In the genomic region with DNA sequence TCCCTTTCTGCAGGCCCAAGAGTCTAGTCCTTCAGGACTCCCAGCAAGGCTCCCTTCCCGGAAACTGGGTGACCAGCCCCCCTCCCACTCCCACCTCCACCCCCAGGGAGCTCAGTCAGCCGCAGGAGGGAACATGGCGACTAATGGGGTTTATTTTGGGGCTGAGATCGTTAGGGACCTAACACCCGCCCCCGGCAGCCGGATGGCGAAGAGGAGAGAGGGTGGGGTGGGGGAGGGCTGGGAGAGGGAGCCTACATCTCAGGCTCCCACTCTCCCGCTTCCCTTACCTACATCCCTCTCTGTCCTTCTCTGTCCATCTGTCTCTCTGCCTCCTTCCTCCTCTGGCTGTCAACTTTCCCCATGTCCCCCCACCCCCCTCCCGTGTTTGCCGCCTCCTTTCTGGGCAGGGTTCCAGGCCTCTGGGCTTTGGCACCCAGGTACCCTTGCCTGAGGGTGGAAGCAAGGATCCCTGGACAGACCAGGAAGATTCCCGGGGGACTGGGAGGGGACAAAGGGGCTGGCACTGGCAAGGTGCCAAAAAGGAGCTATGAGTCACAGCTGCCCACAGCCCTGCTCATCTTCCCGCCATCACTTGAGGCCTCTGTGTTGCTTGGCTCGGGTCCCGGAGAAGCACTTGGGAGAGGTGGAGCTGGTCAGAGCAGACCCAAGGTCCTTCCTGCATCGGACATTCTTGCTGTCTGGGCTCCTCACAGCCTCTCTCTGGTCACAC, we compare ENCODE assay signal across 8 mouse cellular contexts. TPM values are rescaled to one million over a fixed set of nuclear protein-coding genes. Genes with fewer than 3 reads are reported as not detected.
DNase-seq lines count a peak whose midpoint lies in the region; ATAC-seq and TF ChIP-seq lines count a peak whose summit lies in the region.
"Had no signal": no experiment of that assay in that cellular context is flagged by ENCODE, and none has a peak within 500 bp of the region (broad histone marks: within the 10 kb centered on the region; RNA-seq: fewer than 3 reads in every experiment).

No protein-coding gene starts in this region.

- no peak for DNase-seq in lung, postnatal 0 days (ENCODE audit: low spot score)
- no peak for DNase-seq in lung, adult 18-20 months
- DNase-seq in brain, adult 2 months (ENCODE audit: low read depth, low spot score): peak; percentile 87
- DNase-seq in frontal cortex, postnatal 25 days (ENCODE audit: low spot score in 2 of 2): peak; percentile 45 to 66
- peak; percentile 77 to 79 for DNase-seq in right cerebral cortex, adult 2 months (ENCODE audit: low spot score in 2 of 2)
- no peak for DNase-seq in spleen, adult 18-20 months
- no peak for DNase-seq in liver, embryonic 11.5 days (ENCODE audit: low spot score)

- H3K4me3 ChIP-seq in lung, postnatal 0 days (ENCODE audit: low read depth, low read length): no peak overlapping the region
- no peak overlapping the region for H3K4me3 ChIP-seq in liver, embryonic 11.5 days (ENCODE audit: low read depth, low read length)
- H3K4me3 ChIP-seq: megakaryocyte, embryonic 14.5 days had no signal

- peak; percentile 30; the same call in 1 of the 2 replicates for ATAC-seq in lung, postnatal 0 days
- no peak for ATAC-seq in liver, embryonic 11.5 days (replicated peaks; ENCODE audit: low FRiP score)

- no peaks in the 10 kb centered on the region for H3K9me3 ChIP-seq in lung, postnatal 0 days (ENCODE audit: low read length)
- H3K9me3 ChIP-seq in liver, embryonic 11.5 days (ENCODE audit: control insufficient read depth, low read length): no peaks in the 10 kb centered on the region
- H3K9me3 ChIP-seq: megakaryocyte, embryonic 14.5 days had no signal

- no peak overlapping the region for H3K27ac ChIP-seq in lung, postnatal 0 days (ENCODE audit: low read length)
- no peak overlapping the region for H3K27ac ChIP-seq in liver, embryonic 11.5 days (ENCODE audit: low read depth, low read length)

- no peak for TF ChIP-seq CTCF in lung, postnatal 0 days (IDR thresholded peaks at IDR 0.05)

- WGBS in lung, postnatal 0 days: 15% methylated on average over 14 of the region's 16 CpGs
- WGBS in liver, embryonic 11.5 days: 29% methylated on average over 14 of the region's 16 CpGs

- no peak overlapping the region for H3K9ac ChIP-seq in lung, postnatal 0 days (replicated peaks; ENCODE audit: low read depth)
- no peak overlapping the region for H3K9ac ChIP-seq in liver, embryonic 11.5 days (ENCODE audit: low read depth, low read length)

- H3K27me3 ChIP-seq in lung, postnatal 0 days (replicated peaks; ENCODE audit: insufficient read depth, low read length): peaks cover 35% of the 10 kb centered on the region
- peaks cover 93% of the 10 kb centered on the region for H3K27me3 ChIP-seq in liver, embryonic 11.5 days (replicated peaks; ENCODE audit: control insufficient read depth, insufficient read depth, low read length)

- H3K4me2 ChIP-seq in lung, postnatal 0 days (replicated peaks; ENCODE audit: low read depth, low read length): no peak overlapping the region
- no peak overlapping the region for H3K4me2 ChIP-seq in liver, embryonic 11.5 days

- no peak for TF ChIP-seq EP300 in lung, postnatal 0 days (IDR thresholded peaks at IDR 0.05)

- H3K36me3 ChIP-seq in lung, postnatal 0 days (ENCODE audit: insufficient read depth, low read length): no peaks in the 10 kb centered on the region
- H3K36me3 ChIP-seq in liver, embryonic 11.5 days (ENCODE audit: control insufficient read depth, insufficient read depth, low read length): no peaks in the 10 kb centered on the region

- peaks cover 8% of the 10 kb centered on the region; the same call in 1 of the 2 replicates for H3K4me1 ChIP-seq in lung, postnatal 0 days (ENCODE audit: insufficient read depth, low read depth, low read length)
- peaks cover 5% of the 10 kb centered on the region; the same call in 1 of the 2 replicates for H3K4me1 ChIP-seq in liver, embryonic 11.5 days (replicated peaks; ENCODE audit: control insufficient read depth, insufficient read depth, low read length)

RNA-seq across cellular contexts. Expression of gene Slc22a12, which starts 38.7 kb away (rescaled TPM):
- 0.20 TPM in 1 of 2 replicates, not detected in the other for polyA plus RNA-seq in lung, postnatal 0 days (2015; fragmentation: Nextera tagmentation; extraction: Ambion mirVana)
- polyA plus RNA-seq in liver, embryonic 11.5 days (2014; fragmentation: Nextera tagmentation; extraction: Ambion mirVana): not detected in 2 replicates

Comparison
In these comparisons a context has a peak if more than half of its experiments do, and no peak if none do; other contexts are left out.
1. DNase-seq: peak in brain, adult 2 months (single experiment), frontal cortex, postnatal 25 days (2 of 2) and right cerebral cortex, adult 2 months (2 of 2); none in lung, postnatal 0 days (single experiment), lung, adult 18-20 months (0 of 2), spleen, adult 18-20 months (0 of 2) and liver, embryonic 11.5 days (single experiment).